Mouse (Mus musculus): ENCODE results near the gene Exoc3l2. TPM values are rescaled to one million over a fixed set of nuclear protein-coding genes. Genes with fewer than 3 reads are reported as not detected.

The Exoc3l2 gene
- polyA plus RNA-seq, 1 experiment from 2014 or later: 1.2 TPM

Other genes with a start within 250 kb of the Exoc3l2 start
- gene Opa3, start 235.0 kb upstream of the Exoc3l2 start, polyA plus RNA-seq (2014; fragmentation: Nextera tagmentation; extraction: Ambion mirVana): 39.5 and 45.5 TPM in 2 replicates
- gene Vasp, start 191.5 kb upstream of the Exoc3l2 start, polyA plus RNA-seq (2014; fragmentation: Nextera tagmentation; extraction: Ambion mirVana): 53.2 and 54.9 TPM in 2 replicates
- not detected in 2 replicates for gene Ppm1n, start 183.3 kb upstream of the Exoc3l2 start, polyA plus RNA-seq (2014; fragmentation: Nextera tagmentation; extraction: Ambion mirVana)
- 15.8 and 17.5 TPM in 2 replicates for gene Rtn2, start 180.7 kb upstream of the Exoc3l2 start, polyA plus RNA-seq (2014; fragmentation: Nextera tagmentation; extraction: Ambion mirVana)
- not detected in 2 replicates for gene Fosb, start 153.3 kb upstream of the Exoc3l2 start, polyA plus RNA-seq (2014; fragmentation: Nextera tagmentation; extraction: Ambion mirVana)
- gene Ercc1, start 118.6 kb upstream of the Exoc3l2 start, polyA plus RNA-seq (2014; fragmentation: Nextera tagmentation; extraction: Ambion mirVana): 87.1 and 94.5 TPM in 2 replicates
- 20.1 and 21.5 TPM in 2 replicates for gene Cd3eap, start 103.8 kb upstream of the Exoc3l2 start, polyA plus RNA-seq (2014; fragmentation: Nextera tagmentation; extraction: Ambion mirVana)
- 4.7 and 5.2 TPM in 2 replicates for gene Ppp1r13l, start 103.6 kb upstream of the Exoc3l2 start, polyA plus RNA-seq (2014; fragmentation: Nextera tagmentation; extraction: Ambion mirVana)
- gene Ercc2, start 81.3 kb upstream of the Exoc3l2 start, polyA plus RNA-seq (2014; fragmentation: Nextera tagmentation; extraction: Ambion mirVana): 7.1 and 8.2 TPM in 2 replicates
- 3.9 and 5.6 TPM in 2 replicates for gene Klc3, start 59.2 kb upstream of the Exoc3l2 start, polyA plus RNA-seq (2014; fragmentation: Nextera tagmentation; extraction: Ambion mirVana)
- gene Ckm, start 58.6 kb upstream of the Exoc3l2 start, polyA plus RNA-seq (2014; fragmentation: Nextera tagmentation; extraction: Ambion mirVana): 0.17 TPM in 1 of 2 replicates, not detected in the other
- gene Mark4, start 4.5 kb upstream of the Exoc3l2 start, polyA plus RNA-seq (2014; fragmentation: Nextera tagmentation; extraction: Ambion mirVana): 7.9 and 8.6 TPM in 2 replicates
- 2.3 and 2.6 TPM in 2 replicates for gene Bloc1s3, start 45.0 kb downstream of the Exoc3l2 start, polyA plus RNA-seq (2014; fragmentation: Nextera tagmentation; extraction: Ambion mirVana)
- gene Trappc6a, start 45.1 kb downstream of the Exoc3l2 start, polyA plus RNA-seq (2014; fragmentation: Nextera tagmentation; extraction: Ambion mirVana): 51.7 and 58.2 TPM in 2 replicates
- 0.08 TPM in 1 of 2 replicates, not detected in the other for gene Nkpd1, start 54.5 kb downstream of the Exoc3l2 start, polyA plus RNA-seq (2014; fragmentation: Nextera tagmentation; extraction: Ambion mirVana)
- 3.6 and 3.7 TPM in 2 replicates for gene Ppp1r37, start 99.7 kb downstream of the Exoc3l2 start, polyA plus RNA-seq (2014; fragmentation: Nextera tagmentation; extraction: Ambion mirVana)
- 0.22 and 0.31 TPM in 2 replicates for gene Zfp296, start 114.0 kb downstream of the Exoc3l2 start, polyA plus RNA-seq (2014; fragmentation: Nextera tagmentation; extraction: Ambion mirVana)
- 158 and 167 TPM in 2 replicates for gene Gemin7, start 114.3 kb downstream of the Exoc3l2 start, polyA plus RNA-seq (2014; fragmentation: Nextera tagmentation; extraction: Ambion mirVana)
- gene Clasrp, start 141.2 kb downstream of the Exoc3l2 start, polyA plus RNA-seq (2014; fragmentation: Nextera tagmentation; extraction: Ambion mirVana): 36.0 and 37.4 TPM in 2 replicates
- gene Relb, start 166.1 kb downstream of the Exoc3l2 start, polyA plus RNA-seq (2014; fragmentation: Nextera tagmentation; extraction: Ambion mirVana): 3.8 and 4.3 TPM in 2 replicates
- gene Clptm1, start 201.7 kb downstream of the Exoc3l2 start, polyA plus RNA-seq (2014; fragmentation: Nextera tagmentation; extraction: Ambion mirVana): 92.5 and 94.7 TPM in 2 replicates
- 0.41 and 0.82 TPM in 2 replicates for gene Apoc2, start 214.6 kb downstream of the Exoc3l2 start, polyA plus RNA-seq (2014; fragmentation: Nextera tagmentation; extraction: Ambion mirVana)
- not detected in 2 replicates for gene Gm44805, start 218.1 kb downstream of the Exoc3l2 start, polyA plus RNA-seq (2014; fragmentation: Nextera tagmentation; extraction: Ambion mirVana)
- gene Apoc4, start 218.1 kb downstream of the Exoc3l2 start, polyA plus RNA-seq (2014; fragmentation: Nextera tagmentation; extraction: Ambion mirVana): not detected in 2 replicates
- gene Apoc1, start 229.3 kb downstream of the Exoc3l2 start, polyA plus RNA-seq (2014; fragmentation: Nextera tagmentation; extraction: Ambion mirVana): 5.4 and 6.1 TPM in 2 replicates
- 180 and 210 TPM in 2 replicates for gene Apoe, start 235.9 kb downstream of the Exoc3l2 start, polyA plus RNA-seq (2014; fragmentation: Nextera tagmentation; extraction: Ambion mirVana)

Measured in embryonic facial prominence, embryonic 11.5 days (tissue).